Mouse (Mus musculus) heart, postnatal 4 days (tissue): ENCODE data around the gene Atp13a4. TPM values are rescaled to one million over a fixed set of nuclear protein-coding genes. Genes with fewer than 3 reads are reported as not detected.

Experiments
- DNase-seq: peaks from one replicate; pipeline ENCODE4 v3.0.0; 2021
- total RNA-seq, 2 experiments: library from RNA; stranded (reverse); gene quantifications; 2 replicates each; pipeline ENCODE4 v1.2.3; 2021

Gene Atp13a4
- not detected for total RNA-seq

DNA sequence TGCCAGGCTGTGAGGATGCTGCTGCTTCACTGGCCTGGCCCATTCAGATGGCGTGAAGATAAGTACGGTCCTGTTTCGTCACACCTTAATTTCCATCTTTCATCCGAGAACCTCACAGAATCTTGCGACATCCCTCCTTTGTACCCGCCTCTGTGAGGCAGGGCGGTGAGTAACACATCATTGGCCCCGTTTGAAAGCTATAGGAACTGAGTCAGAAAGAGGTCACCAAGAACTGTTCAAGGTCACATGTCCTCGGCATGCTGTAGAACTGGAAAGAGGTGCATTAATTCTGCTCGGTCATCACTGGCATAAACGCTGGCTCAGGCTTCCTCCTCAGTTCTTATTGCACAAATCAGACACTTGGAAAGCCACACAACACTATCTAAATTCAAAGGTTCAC lies at the start of gene Atp13a4:
Atp13a4 (minus strand) TSS at position 36 of the 400 bp plus-strand sequence.
- DNase-seq: no peak

DNA sequence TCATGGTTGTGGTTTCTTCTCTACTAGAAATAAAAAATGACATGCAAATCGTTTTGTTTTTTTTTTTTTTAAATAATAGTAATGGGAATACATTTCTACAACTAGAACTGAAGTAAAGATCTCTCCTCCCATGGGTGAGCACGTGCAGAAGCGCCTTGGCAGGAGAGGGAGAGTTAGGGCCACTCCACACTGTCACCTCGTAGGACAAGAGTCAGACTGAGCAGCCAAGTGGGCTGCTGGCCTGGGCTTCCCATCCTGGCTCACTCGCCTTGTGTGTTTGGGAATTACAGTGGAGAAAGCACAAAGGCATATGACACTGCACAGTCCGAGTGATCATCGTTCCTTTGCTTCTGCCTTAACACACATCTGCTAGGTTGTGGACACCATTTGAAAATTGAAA lies 47.5 kb upstream of the Atp13a4 start:
- DNase-seq: no peak

DNA sequence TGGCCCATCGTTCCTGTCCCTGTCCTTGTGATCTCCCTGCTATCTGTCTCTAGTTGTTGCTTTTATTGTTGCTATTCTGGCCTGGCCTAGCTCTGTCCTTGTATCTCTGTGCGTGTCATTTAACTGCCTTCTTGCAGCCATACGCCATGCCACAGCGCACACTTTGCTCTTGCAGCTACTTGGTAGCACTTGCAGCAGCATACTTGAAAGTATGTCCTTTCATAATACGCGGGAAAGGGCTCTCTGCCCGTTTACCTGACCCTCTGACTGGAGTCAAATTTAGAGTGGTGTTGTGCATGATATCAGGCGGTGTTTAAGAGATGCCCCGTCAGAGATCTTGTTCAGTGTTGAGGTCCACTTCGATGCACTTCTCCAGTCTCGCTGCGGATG lies 35.1 kb upstream of the Atp13a4 start:
- DNase-seq: peak; percentile 8

DNA sequence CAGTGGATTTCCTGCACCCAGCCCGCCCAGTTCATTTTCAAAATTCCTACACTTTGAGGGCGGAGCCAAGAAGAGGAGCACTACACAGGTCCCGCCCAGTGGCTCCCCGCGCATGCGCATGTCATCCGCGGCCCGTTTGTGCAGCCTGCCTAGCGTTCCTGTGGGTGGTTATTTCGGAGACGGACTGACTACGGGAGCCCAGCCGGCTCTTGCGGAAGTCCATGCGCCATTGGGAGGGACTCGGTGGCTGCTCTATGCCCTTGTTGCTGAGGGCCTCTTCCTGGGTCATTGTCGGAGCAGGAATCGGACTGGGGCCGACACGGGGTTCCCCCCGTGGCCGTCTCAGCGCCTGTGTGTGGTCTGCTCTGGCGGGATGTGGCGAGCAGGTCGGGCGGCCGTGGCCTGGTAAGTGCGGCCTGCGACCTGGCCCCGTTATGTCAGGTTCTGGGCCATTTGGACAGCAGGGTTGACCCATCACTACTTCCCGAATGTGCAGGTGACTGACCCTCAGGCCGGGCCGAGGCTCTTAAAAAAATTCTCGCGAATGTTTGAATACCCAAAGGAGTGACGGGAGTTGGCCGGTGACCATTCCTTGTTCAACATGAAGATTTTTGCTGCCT lies 34.6 kb upstream of the Atp13a4 start, which contains the start of gene Opa1:
Opa1 (plus strand) TSS at position 168 of the 620 bp plus-strand sequence.
- DNase-seq: peak; percentile 99

DNA sequence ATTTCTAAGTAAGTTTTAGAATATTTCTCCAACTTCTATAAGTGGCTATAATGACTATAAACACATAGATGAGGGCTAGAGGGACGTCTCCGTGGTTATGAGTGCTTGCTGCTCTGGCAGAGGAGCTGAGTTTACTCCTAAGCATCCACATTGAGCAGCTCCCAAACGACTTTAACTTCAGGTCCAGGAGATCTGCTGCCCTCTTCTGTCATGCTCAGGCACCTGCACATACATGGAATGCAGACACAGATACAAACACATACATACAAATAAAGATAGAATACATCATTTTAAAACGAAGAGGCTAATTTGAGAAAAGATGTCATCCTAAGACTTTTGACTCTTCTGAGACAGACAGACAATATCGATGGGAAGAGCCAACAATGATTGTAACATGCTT lies 31.0 kb upstream of the Atp13a4 start:
- DNase-seq: peak; percentile 10

DNA sequence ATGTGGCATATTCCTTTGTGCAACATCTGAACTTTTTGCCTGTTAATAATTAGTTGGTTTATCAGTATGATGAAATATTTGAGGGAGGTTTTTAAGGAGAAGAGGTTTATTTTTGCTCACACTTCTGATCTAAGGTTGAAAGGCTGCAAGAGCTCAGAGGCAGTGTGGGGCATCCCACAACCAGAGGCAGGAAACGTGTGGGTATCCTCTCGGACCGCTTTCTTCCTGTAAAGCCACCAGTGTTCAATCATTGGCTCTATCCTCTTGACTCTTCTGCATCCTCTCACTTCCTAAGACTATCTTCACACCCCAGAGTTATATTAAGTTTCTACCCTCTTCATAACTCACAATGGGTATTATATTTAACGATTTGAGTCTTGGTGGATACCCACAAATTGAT lies 29.3 kb upstream of the Atp13a4 start:
- no peak for DNase-seq

DNA sequence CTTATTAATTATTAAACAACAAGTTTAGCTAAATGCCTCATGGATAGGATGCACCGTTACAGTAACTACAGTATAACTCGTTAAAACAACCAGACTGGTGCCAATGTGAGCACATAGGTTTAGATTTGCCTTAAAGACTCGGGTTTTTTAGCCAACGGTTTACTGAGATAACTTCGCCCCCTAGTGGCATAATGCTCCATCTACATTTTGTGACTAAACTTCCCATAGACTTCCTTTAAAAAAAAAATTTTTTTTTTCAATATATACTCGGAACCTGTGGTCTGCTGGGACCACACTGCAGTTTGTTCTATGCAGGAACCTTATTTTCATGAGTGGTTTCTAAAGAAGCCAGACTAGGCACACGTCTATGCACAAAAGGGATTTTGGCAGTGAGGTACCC lies 16.2 kb upstream of the Atp13a4 start:
- peak; percentile 58 for DNase-seq

DNA sequence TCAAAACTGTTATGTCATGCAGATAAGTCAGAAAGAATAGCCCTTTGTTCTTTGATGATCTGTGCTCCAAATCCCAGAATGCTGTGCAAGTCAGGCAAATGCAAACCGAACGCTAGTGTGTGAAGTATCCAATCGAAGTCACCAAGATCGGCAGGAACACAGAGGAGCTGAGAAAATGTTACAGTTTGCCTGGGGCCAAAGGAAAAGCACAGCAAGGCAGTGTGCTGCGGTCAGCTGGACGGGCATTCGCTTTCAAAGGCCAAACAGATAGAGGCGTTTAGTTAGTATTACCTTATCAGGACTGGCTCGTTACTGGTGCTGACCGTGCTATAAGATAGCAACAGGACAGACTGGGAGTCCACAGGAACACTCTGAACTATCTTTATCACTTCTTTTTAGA lies 15.8 kb upstream of the Atp13a4 start:
- DNase-seq: peak; percentile 8

DNA sequence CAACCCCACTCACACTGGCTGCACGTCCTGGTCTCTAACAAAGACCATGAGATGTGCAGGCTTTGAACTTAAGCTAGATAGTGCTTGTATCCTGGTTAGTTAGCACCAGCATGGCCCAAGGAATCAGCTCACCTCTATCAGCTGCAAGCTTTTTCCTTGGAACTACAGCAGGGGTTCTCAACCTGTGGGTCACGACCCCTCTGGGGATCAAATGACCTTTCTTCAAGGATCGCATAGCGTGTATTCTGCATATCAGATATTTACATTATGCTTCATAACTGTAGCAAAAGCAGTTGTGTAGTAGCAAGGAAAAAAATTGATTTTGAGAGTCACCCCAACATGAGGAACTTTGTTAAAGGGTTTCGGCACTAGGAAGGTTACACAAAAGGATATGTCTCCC lies 15.0 kb upstream of the Atp13a4 start:
- DNase-seq: no peak

DNA sequence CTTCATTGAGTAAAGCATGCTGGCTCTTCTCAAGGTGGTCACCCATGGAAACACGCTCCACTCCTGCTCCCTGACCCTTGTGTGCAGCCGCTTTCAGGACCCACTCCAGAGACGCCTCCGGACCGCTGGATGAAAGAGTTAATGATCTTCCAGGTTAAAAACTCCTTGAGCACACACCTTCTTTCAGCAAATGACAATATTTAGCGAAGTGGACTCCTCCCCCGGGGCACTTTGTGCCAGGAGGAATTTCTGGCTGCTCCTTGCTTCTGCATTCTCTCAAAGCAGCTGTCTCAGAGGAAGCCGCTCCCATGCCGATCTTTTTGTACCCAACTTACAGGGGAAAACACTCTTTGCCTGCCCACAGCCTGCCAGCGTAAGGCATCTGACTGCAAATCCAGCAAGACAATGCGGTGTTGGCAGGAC lies 3.4 kb downstream of the Atp13a4 start:
- no peak for DNase-seq

DNA sequence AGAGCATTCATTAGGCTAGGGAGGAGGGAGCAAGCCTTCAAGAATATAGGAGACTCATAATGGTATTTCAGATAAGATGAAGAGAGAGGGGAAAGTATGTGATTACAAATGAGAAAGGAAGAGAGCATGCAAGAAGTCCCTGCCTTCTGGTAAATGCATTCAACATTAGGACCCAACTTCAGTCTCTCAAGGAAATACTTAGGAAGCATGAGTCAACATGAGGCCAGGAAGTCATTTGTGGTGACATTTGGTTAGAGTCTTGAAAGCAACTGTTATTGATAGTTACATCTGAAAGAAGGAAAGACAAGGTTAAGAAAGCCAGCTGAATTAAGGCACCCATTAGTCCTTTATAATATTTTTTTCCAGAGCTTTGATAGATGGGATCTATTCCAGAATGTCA lies 4.8 kb downstream of the Atp13a4 start:
- DNase-seq: no peak

DNA sequence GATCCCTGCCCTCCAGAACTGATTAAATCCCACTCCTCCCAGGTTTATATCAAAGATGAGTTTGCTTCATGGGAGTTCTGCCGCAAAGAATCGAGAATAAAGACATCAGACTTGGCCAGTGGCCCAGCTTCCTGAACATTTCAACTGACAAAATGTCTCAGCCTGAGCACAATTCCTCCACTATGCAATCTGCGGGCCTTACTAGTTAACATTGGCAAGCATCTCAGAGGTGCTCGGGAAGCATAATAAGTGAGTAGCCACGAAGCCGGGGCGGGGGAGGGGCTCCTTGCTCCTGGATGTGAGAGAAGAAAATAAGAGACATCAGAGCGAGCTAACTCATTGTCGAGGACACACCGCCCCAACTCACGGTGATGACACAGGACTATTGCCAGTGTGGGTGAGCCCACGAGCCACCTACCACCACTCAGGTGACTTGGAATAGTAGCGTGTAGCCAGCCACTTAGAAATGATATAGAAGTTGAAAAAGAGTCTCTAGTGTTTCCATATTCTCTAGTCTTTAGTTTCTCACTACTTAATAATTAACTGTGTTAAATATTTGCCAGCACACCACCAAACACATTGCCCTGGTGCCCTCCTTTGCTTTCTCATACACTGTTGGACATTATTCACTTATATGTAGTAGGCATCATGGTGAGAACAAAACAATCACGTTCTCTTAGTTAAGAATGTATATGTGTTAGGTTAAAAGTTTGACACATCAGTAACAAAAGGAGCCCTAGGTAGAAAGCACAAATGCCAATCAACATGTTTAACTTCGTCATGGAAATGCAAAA lies 8.1 kb downstream of the Atp13a4 start:
- no peak for DNase-seq

DNA sequence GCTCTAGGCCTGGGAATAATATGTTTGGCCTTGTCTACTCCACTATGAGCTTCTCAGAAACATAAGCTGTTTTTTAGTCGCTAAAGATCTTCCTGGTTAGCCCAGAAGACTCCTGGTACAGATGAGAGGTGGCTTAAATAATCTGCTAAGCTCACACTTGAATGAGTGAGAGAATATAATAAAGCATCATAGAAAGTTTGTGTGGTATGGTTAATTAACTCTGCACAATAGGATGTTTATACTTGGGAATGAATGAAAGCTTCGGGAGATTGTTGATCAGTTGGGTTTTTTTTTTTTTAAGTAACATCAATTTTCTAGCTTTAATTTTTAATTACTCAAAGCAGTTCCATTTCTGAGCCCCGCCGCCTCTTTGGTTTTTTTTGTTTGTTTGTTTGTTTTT lies 8.8 kb downstream of the Atp13a4 start:
- no peak for DNase-seq

DNA sequence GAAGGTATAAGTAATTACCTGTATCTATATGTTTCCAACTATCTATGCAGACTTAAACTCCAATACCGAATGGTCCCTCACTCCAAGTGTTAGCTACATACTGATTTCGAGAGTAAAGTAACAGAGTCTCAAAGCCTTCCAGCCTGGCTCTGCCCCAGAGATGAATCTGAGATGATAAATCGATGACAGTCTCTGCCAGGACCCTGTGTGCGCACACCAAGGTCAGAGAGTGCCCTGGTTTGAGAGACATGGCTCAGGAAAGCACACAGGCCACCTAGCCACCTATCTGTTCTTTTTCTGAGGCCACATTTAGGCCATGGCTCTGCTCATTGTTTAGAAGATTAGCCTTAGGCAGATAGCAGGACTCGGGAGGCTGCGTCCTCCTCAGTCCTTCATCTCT lies 11.0 kb downstream of the Atp13a4 start:
- DNase-seq: no peak

DNA sequence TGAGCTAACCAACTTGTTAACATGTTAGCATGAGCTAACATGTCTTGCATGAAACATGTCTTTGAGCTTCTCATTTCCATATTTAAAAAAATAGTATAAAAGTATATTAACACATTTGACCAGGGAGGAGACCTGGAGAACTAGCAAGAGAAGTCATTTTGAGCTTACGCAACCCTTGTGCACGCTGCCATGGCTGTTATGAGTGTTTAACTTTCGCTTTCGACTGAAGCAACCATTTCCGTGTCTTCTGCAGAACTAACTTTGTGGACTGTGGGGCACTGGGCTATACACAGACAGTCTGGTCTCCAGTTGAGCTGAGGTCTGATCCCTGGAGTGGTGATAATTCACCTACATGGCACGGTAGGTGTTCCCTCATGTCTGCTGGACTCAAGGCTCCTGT lies 17.6 kb downstream of the Atp13a4 start:
- no peak for DNase-seq

DNA sequence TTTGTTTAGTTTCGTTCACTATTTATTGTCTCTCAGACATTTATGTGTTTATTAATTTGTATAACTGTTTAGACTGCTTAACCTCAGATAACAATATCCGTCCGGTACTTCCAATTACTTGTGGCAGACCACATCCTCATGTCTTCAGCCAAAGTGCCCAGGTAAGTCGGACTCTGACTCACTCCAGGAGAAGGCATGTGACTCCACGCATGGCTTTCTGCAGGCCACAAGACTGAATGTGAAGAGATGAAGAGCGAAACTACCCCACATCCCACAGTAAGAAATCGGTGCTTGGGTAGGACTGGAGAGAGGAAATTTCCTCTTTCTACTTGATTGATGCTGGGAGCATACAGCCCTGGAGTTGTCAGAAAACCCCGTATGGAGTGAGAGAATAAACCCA lies 18.1 kb downstream of the Atp13a4 start:
- no peak for DNase-seq

DNA sequence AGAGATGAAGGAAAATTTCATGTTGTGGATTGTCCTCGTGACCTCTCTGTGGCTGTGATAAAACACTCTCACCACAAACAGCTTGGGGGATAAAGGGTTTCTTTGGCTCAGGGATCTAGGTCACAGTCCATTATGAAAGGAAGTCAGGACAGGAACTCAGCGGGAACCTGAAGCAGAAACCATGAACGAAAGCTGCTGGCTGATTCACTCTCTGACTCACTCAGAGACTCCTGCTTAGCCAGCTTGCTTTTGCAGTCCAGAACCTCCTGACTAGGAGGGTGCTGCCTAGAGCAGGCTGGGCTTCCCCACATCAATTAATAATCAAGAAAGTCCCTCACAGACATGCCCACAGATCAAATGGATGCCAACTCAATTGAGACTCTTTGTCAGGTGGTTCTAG lies 32.2 kb downstream of the Atp13a4 start:
- no peak for DNase-seq

DNA sequence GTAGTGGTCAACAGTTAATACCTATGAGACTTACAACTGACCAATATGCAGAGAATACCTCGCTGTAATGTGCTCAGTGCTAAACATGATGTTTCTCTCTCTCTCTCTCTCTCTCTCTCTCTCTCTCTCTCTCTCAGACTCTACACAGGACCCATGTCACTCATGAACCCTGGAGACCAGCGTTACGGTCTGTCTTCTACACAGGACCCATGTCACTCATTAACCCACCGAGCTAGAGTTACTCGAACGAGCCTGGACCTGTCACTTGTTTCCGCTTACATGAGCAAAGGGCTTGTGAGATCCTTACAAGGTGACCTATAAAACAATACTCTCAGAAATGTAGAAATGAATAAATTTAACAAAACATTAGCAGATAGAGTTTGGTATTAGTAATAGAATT lies 33.9 kb downstream of the Atp13a4 start:
- no peak for DNase-seq

DNA sequence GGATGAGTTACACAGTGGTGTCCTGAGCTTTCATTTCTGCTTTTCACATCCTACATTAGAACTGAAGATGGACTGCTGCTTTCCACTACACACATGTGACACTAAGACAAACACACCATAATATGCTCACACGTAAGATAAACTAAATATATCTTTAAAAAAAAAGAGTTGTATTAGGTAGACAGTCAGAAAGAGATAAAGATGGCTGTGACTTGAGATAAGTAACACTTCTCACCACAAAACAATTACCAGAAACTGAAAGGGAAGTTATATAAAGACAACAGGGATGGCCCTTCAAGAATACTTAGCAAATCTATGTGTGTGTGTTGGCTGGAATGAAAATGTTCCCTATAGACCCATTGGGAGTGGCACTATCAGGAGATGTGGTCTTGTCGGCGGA lies 34.8 kb downstream of the Atp13a4 start:
- no peak for DNase-seq

DNA sequence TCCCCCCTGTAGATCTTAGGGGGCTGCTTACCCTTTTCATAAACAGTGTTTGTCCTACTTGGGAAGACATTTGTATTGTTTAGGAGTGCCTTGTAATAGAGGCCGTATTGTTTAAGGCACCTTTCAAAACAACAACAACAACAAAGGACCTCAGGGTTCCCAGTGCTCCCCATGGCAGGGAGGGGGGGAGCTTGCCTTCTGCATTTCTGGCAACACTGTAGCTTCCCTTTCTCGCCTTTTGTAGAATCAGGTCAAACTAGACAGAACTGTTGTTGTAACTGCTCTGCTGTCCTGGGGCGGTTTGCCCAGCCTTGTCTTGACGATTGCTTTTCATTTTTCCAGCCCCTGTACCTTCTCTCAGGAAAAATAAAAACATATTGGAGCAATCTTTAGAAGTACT lies 40.0 kb downstream of the Atp13a4 start:
- no peak for DNase-seq

DNA sequence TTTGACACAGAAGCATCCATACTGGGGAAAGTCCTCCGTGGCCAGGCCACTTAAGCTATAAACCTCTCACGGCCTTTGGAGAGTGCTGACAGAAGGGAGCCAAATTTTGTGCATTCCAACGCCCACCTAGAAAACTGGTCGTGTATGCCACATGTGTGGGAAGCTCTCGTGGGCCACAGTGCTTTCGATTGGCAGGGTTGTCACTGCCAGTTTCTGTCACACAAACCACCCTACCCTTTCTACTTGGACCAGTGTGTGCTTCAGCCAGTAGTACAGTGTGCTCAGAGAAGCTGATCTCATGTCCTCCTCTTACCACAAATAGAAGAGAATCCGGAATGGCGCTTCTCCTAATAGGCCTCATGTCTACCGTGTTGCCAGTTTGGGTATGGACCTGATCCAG lies 40.5 kb downstream of the Atp13a4 start:
- no peak for DNase-seq

DNA sequence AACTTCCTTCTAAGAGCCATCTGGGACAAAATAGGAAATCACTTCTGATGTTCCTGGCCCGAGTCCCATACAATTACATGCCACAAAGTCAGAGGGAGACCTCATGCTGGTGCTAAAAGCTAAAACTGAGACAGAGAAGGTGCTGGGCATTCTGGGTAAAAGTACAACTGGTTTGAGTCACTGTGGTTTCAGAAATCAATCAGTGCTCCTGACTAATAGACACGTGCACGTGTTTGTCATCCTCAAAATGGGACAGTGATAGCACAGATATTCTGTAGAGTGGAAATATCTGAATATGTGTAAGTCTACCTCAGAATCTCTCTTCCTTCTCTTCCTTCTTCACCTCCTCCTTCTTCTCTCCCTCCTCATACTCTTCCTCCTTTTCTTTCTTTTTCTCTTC lies 53.6 kb downstream of the Atp13a4 start:
- no peak for DNase-seq

DNA sequence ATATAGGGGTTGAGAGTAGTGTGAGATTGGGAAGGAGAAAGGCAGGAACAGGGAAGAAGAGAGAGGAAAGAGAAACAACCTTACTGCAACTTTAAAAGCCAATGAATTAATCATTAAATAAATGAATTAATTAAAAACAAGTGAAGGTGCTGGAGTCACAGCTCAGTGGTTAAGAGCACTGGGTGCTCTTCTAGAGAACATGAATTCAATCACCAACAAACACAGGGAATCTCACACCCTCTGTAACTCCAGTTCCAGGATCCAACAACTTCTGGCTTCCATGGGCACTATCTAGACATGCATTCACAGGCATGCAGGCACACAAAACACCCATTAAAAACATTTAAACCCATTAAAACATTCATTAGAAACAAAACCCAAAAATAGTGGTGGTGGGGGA lies 63.2 kb downstream of the Atp13a4 start:
- DNase-seq: no peak

DNA sequence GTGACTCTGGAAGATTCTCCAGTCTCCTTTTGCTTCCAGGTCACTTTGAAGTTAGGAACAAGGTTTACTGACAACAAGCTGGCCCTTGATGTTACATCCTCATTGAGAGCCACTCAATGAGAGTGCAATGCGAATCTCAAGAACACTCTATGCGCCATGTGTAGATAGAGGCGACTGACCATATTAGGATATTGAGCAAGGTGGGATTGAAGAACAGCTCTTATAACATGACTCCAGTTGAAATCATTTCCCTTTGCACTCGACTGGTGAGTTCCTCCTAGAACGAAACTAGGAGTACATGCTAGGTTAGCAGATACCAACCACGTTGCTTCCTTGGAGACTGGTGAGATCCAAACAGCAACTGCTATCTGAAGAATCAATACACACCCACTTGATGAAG lies 64.3 kb downstream of the Atp13a4 start:
- no peak for DNase-seq
